Comparison of ENCODE assay signal across 9 mouse cellular contexts in genomic region chr17:46933557-46934348, GRCm38 (mm10). TPM values are rescaled to one million over a fixed set of nuclear protein-coding genes. Genes with fewer than 3 reads are reported as not detected.
DNase-seq lines count a peak whose midpoint lies in the region; ATAC-seq and TF ChIP-seq lines count a peak whose summit lies in the region.
"Had no signal": no experiment of that assay in that cellular context is flagged by ENCODE, and none has a peak within 500 bp of the region (broad histone marks: within the 10 kb centered on the region; RNA-seq: fewer than 3 reads in every experiment).

No protein-coding gene starts in this region.

- H3K27ac ChIP-seq in heart, embryonic 12.5 days (ENCODE audit: poor library complexity, severe bottlenecking): no peak overlapping the region
- H3K27ac ChIP-seq in bone marrow, adult 2 months (ENCODE audit: control insufficient read depth, insufficient read depth, low read depth, low read length, poor library complexity): no peak overlapping the region
- peak overlapping the region; percentile 60 for H3K27ac ChIP-seq in embryonic fibroblast, embryonic 13.5 days (ENCODE audit: insufficient read depth, low read length)
- H3K27ac ChIP-seq: embryonic facial prominence, embryonic 12.5 days had no signal

- ATAC-seq in heart, embryonic 12.5 days (ENCODE audit: insufficient number of reproducible peaks, low FRiP score): no peak

- no peaks in the 10 kb centered on the region for H3K79me2 ChIP-seq in C2C12 (ENCODE audit: control insufficient read depth, insufficient read depth)

- peak; percentile 51 for TF ChIP-seq CTCF in C2C12 (IDR thresholded peaks at IDR 0.05; ENCODE audit: control insufficient read depth, insufficient read depth, insufficient read length)
- TF ChIP-seq CTCF in bone marrow, adult 2 months (IDR thresholded peaks at IDR 0.05; ENCODE audit: control insufficient read depth, insufficient read depth, low read length): peak; percentile 83
- peak; percentile 76; the same call in 1 of the 2 replicates for TF ChIP-seq CTCF in embryonic fibroblast, embryonic 13.5 days (IDR thresholded peaks at IDR 0.05; ENCODE audit: borderline replicate concordance, insufficient read depth, low read length)

- no peaks in the 10 kb centered on the region for H3K9me3 ChIP-seq in heart, embryonic 12.5 days (replicated peaks)
- H3K9me3 ChIP-seq: embryonic facial prominence, embryonic 12.5 days had no signal

- no peak for TF ChIP-seq POLR2A in bone marrow, adult 2 months (IDR thresholded peaks at IDR 0.05; ENCODE audit: borderline replicate concordance, control insufficient read depth, low read depth, low read length)
- TF ChIP-seq POLR2A in embryonic fibroblast, embryonic 13.5 days (IDR thresholded peaks at IDR 0.05; ENCODE audit: low read depth, low read length): no peak

- no peaks in the 10 kb centered on the region for H3K4me1 ChIP-seq in heart, embryonic 12.5 days (replicated peaks)
- no peaks in the 10 kb centered on the region for H3K4me1 ChIP-seq in bone marrow, adult 2 months (ENCODE audit: control insufficient read depth, insufficient read depth, low read length)
- peaks cover 2% of the 10 kb centered on the region; the same call in 1 of the 2 replicates for H3K4me1 ChIP-seq in embryonic fibroblast, embryonic 13.5 days (ENCODE audit: control insufficient read depth, insufficient read depth, low read length)
- H3K4me1 ChIP-seq: embryonic facial prominence, embryonic 12.5 days had no signal

- H3K9ac ChIP-seq in heart, embryonic 12.5 days: no peak overlapping the region
- H3K9ac ChIP-seq: embryonic facial prominence, embryonic 12.5 days had no signal

- peak; percentile 24 to 73 for DNase-seq in heart, adult 18-20 months
- peak; percentile 81 to 82 for DNase-seq in kidney, postnatal 4 days
- DNase-seq in lung, postnatal 36 days: peak; percentile 65
- peak; percentile 18 to 32 for DNase-seq in spleen, postnatal 36 days (ENCODE audit: low spot score in 2 of 2)

- no peak overlapping the region for H3K4me2 ChIP-seq in heart, embryonic 12.5 days
- H3K4me2 ChIP-seq: embryonic facial prominence, embryonic 12.5 days had no signal

- WGBS in heart, embryonic 12.5 days: 77% methylated on average over 19 of the region's 19 CpGs
- 86% methylated on average over 19 of the region's 19 CpGs for WGBS in bone marrow, adult 2 months

- H3K79me3 ChIP-seq in C2C12 (ENCODE audit: low read depth): no peaks in the 10 kb centered on the region

- H3K27me3 ChIP-seq in heart, embryonic 12.5 days (replicated peaks): no peaks in the 10 kb centered on the region
- H3K27me3 ChIP-seq in C2C12 (ENCODE audit: control insufficient read depth, insufficient read depth, insufficient read length): no peaks in the 10 kb centered on the region
- H3K27me3 ChIP-seq: embryonic facial prominence, embryonic 12.5 days had no signal

- H3ac ChIP-seq in C2C12 (ENCODE audit: control insufficient read depth, insufficient read length, low read depth): no peak overlapping the region

- H3K36me3 ChIP-seq in heart, embryonic 12.5 days: peaks cover 100% of the 10 kb centered on the region
- H3K36me3 ChIP-seq in C2C12 (ENCODE audit: control insufficient read depth, insufficient read depth): peaks cover 75% of the 10 kb centered on the region

- no peak overlapping the region for H3K4me3 ChIP-seq in heart, embryonic 12.5 days
- H3K4me3 ChIP-seq in C2C12 (ENCODE audit: insufficient read depth, poor library complexity, severe bottlenecking): no peak overlapping the region
- H3K4me3 ChIP-seq in bone marrow, adult 2 months (replicated peaks; ENCODE audit: control insufficient read depth, low read depth, low read length): no peak overlapping the region
- no peak overlapping the region for H3K4me3 ChIP-seq in embryonic fibroblast, embryonic 13.5 days (ENCODE audit: insufficient read depth, low read length)
- H3K4me3 ChIP-seq: embryonic facial prominence, embryonic 12.5 days had no signal

TF ChIP-seq in C2C12, 6 proteins besides CTCF, POLR2A, EP300 and RAD21:
- TF ChIP-seq CEBPB (IDR thresholded peaks at IDR 0.05; ENCODE audit: low read depth) (no peak), MYOG (IDR thresholded peaks at IDR 0.05; ENCODE audit: control insufficient read depth, extremely low read depth, insufficient read length) (no peak), USF1 (IDR thresholded peaks at IDR 0.05; ENCODE audit: low read depth) (no peak), FOSL1 (IDR thresholded peaks at IDR 0.05; ENCODE audit: insufficient read depth, low read length, poor library complexity, severe bottlenecking) (no peak), MYOD1 (IDR thresholded peaks at IDR 0.05; ENCODE audit: control insufficient read depth, insufficient read length, low read depth) (no peak), MAX (IDR thresholded peaks at IDR 0.05) (no peak)

RNA-seq across cellular contexts. Expression of gene Prph2, which starts 23.5 kb away (rescaled TPM):
- total RNA-seq in heart, adult 18-20 months (2021): not detected
- polyA plus RNA-seq in heart, embryonic 12.5 days (2016; fragmentation: Nextera tagmentation; extraction: Ambion mirVana): not detected in 2 replicates
- 0.01 TPM for polyA plus RNA-seq in C2C12 (2012; fragmentation: generic; extraction: Trizol)
- not detected in 2 replicates for polyA plus RNA-seq in bone marrow, adult 2 months (2011; ENCODE audit: insufficient read depth, insufficient read length, low replicate concordance, missing spikeins)
- polyA plus RNA-seq in embryonic fibroblast, embryonic 13.5 days (2011; ENCODE audit: insufficient read length, low read depth, missing spikeins): not detected in 2 replicates

RNA-seq across cellular contexts. Expression of gene Tbcc, which starts 43.3 kb away (rescaled TPM):
- 10 to 100 TPM; 16.0 to 16.6 TPM for total RNA-seq in heart, adult 18-20 months (2021)
- polyA plus RNA-seq in heart, embryonic 12.5 days (2016; fragmentation: Nextera tagmentation; extraction: Ambion mirVana): 52.4 and 55.1 TPM in 2 replicates
- 46.8 TPM for polyA plus RNA-seq in C2C12 (2012; fragmentation: generic; extraction: Trizol)
- 11.8 and 24.5 TPM in 2 replicates for polyA plus RNA-seq in bone marrow, adult 2 months (2011; ENCODE audit: insufficient read depth, insufficient read length, low replicate concordance, missing spikeins)
- 11.5 and 16.5 TPM in 2 replicates for polyA plus RNA-seq in embryonic fibroblast, embryonic 13.5 days (2011; ENCODE audit: insufficient read length, low read depth, missing spikeins)

Comparison
In these comparisons a context has a peak if more than half of its experiments do, and no peak if none do; other contexts are left out.
1. DNase-seq: peak in every context shown above with its lines; median percentile 82 in kidney, postnatal 4 days; 65 in lung, postnatal 36 days; 48 in heart, adult 18-20 months; 25 in spleen, postnatal 36 days.